Mouse (Mus musculus) G1E-ER4 (cell line): ENCODE results near the gene Cdc27. TPM values are rescaled to one million over a fixed set of nuclear protein-coding genes. Genes with fewer than 3 reads are reported as not detected.

Experiments
- GATA1 ChIP-seq: IDR thresholded peaks from one replicate; pipeline ENCODE4 v1.8.0; 2012; ENCODE audit warnings: low read length, inconsistent platforms
- polyA plus RNA-seq: library from polyadenylated mRNA; stranded (reverse); fragments of >175 nt; gene quantifications from 2 replicates; pipeline ENCODE4 v1.2.3, GENCODE M21; 2012

Cdc27 gene
- polyA plus RNA-seq, 1 experiment, result 7.0 TPM

DNA sequence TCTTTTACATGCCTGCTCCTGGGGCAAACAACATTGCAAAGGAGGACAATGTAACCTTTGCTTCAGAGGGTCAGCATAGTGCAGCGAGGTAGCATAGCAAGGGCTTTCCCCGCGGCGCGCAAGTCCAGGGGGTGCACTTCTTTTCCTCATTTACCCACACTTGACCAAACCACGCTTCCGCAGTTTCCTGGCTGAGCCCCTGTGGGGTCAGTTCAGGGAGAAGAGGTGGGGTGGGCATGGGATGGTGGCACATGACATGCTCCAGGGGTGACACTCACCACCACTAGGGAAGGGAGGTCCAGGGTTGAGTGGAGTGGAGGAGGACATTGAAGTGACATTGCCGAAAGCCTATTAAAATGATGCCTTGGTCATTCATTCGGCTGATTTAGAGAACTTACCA is 28.7 kb upstream of the Cdc27 start:
- no peak for TF ChIP-seq GATA1

GRCm38 (mm10) chr11:104578074-104578473 is 27.7 kb upstream of the Cdc27 start:
- TF ChIP-seq GATA1, result no peak

DNA sequence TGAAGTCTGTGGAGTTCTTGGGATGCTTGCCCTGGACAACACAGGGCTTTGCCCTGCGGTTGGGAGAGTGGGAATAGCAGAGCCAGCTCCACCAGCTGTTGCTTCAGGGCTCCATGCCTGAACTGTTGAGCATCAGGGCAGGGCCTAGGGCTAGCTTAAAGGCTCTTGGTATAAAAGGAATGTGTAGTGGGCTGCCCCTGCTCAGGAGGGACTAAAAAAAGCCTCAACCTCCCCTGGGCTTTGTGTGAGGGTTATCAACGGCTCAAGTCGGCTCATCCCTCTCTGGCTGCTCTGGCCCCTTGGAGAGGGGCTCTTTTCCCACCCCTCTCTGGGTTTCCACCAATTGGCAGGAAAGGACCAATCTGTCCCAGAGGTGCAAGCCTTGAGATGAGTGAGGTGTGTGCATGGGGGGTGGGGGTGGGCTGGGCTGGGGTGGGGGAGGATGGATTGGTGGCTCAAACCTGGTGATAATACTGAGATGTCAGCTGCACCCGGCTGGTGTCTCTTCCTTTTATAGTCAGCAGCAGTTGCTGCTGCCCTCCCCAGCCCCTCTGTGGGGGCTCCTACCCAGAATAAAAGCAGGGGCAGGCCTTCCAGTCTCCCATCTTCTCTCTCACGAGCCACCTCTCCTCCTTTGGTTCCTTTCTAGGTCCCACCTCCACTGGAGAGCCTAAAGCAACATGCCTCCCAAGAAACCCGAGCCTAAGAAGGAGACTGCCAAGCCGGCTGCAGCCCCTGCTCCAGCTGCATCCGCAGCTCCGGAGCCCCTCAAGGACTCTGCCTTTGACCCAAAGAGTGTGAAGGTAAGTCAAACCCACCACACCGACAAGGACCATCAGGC is 26.6 kb upstream of the Cdc27 start:
- TF ChIP-seq GATA1, result no peak

GRCm38 (mm10) chr11:104572566-104572965 is 22.1 kb upstream of the Cdc27 start:
- no peak for TF ChIP-seq GATA1

DNA sequence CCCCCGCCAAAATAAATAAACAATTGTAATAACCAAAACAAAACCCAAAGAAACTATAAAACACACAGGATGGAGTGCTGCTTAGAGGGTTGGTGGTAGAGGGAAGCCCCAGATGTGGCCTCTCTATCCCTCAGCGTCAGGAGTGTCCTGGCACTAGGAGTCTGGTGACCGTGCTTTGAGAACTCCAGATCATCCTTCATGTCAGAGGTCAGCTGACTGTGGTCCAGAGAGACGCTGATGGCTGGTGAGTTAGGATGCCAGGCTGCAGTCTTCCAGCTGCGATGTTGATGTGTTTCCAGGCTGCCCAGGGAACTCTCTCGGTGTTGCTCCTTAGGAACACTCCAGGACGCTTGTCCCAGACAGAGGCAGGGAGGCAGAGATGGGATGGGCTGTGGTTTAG is 21.7 kb upstream of the Cdc27 start:
- TF ChIP-seq GATA1, result no peak

- TF ChIP-seq GATA1, result no peak
Observed at GRCm38 (mm10) chr11:104568326-104568725, 17.9 kb upstream of the Cdc27 start.

DNA sequence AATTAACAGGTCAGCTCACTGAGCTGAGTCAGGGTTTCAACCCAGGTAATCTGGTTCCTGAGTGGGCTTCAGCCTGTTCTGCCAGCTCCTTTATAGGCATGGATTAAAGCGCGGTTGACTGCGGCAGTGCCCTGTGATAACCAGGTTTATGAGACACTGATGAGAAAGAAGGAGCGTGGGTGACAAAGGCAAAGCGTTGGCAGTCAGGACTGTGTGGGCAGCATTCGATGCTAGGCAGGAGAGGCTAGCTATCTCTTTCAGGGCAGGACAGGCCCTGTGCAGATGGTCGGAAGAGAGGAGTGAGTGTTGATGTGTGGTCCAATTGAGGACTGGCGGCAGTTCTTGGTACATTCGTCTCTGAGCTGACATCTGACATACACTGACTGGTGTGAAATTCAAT is 17.3 kb upstream of the Cdc27 start:
- TF ChIP-seq GATA1, result no peak

- TF ChIP-seq GATA1, result no peak
Observed at GRCm38 (mm10) chr11:104566796-104567195, 16.4 kb upstream of the Cdc27 start.

DNA sequence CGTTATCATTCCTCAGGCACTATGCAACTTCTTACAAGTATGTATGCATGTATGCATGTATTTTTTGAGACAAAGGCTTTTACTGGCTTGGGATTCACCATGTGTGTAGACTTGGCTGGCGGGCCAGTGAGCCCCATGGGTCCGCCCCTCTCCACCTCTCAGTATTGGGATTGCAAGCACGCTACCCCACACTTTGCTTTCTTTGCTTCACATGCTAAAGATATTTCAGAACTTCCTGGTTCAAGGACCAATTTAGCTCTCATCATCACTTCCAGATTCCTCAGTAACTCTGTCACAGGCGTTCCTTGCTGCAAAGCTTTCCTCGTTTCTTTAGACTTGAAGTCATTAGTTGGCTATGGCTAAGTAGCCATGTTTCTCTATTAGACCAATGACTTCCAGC is 15.7 kb upstream of the Cdc27 start:
- TF ChIP-seq GATA1, result no peak

DNA sequence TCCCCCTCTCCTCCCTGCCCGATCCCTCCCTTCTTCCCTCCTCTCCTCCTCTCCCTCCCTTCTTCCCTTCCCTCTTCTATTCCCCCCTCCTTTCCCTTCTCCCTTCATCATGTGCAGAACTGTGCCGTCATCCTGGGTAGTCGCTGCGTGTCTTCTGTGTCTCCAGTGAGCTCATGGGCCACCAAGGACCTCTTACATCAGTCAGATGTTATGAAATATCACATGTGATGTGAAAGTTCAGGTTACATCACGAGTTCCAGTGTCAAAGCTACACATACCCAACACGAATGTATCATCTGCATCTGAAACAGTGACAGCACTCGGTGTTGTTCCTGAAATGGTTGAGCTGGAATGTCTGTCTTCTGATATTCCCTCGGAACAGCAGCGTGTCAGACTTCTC is 14.8 kb upstream of the Cdc27 start:
- no peak for TF ChIP-seq GATA1

GRCm38 (mm10) chr11:104563496-104563895 is 13.1 kb upstream of the Cdc27 start:
- TF ChIP-seq GATA1, result no peak

- no peak for TF ChIP-seq GATA1
Observed at GRCm38 (mm10) chr11:104560971-104561370, 10.6 kb upstream of the Cdc27 start.

DNA sequence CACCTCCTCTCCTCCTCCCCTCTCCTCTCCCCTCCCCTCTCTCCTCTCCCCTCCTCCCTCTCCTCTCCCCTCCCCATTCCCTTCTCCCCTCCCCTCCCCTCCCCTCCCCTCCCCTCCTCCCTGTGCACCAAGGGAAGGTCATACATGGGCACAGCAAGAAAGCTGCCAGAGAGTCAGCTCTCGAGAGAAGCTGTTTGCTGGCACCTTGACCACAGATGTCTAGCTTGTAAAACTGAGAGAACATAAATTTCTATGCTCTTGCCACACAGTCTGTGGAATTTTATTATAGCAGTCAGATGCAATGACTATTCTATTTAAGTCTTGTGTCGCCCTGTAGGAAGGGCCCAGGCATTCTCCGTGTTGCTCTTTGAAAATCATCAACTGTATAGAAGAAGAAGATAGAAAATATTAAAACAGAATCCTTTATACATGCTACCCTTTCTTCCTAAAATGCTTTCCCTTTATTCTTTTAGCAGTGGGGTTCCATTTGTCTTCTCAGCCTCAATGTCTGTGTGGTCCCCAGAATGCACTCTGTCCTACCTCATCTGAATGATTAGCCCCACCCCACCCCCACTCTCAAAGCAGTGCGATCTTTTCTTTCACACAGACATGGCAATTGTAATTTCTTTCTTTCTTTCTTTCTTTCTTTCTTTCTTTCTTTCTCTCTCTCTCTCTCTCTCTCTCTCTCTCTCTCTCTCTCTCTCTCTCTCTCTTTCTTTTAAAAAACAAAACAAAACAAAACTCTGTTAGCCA is 8.4 kb upstream of the Cdc27 start:
- no peak for TF ChIP-seq GATA1

GRCm38 (mm10) chr11:104558065-104558464 is 7.6 kb upstream of the Cdc27 start:
- no peak for TF ChIP-seq GATA1

GRCm38 (mm10) chr11:104549438-104550405 is 698 bp downstream of the Cdc27 start:
- TF ChIP-seq GATA1, result no peak

DNA sequence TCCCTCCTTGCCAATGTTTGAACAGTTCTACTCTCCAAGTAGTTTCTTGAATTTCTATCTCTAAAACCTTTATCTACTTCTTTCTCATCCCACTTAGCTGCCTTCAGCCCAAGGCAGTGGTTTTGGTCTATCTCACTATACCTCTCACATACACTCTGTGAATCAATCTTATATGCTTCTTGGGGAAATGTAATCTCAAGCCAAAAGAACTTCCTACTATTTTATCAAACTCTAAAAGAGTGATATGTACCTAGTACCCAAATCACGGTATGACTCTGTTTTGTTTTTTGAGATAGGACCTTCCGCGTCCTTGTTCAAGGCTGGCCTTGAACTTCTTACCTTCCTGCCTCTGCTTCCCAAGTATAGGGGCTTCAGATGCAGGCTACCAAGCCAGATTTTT is 2.9 kb downstream of the Cdc27 start:
- TF ChIP-seq GATA1, result no peak
